Mouse (Mus musculus) heart, embryonic 11.5 days (tissue): ENCODE results near the gene Csad. TPM values are rescaled to one million over a fixed set of nuclear protein-coding genes. Genes with fewer than 3 reads are reported as not detected.

Source experiments
- ATAC-seq: fragments of 200-750 bp; cut with Nextera tagmentation; replicated peaks from 2 replicates; pipeline ENCODE4 v1.8.0; 2017; ENCODE audit warnings: moderate library complexity; ENCODE audit not compliant: insufficient number of reproducible peaks, low FRiP score, low TSS enrichment
- H3K27ac ChIP-seq: fragments of 300-500 bp; sonication (generic); 2 replicates; pipeline ENCODE4 v1.5.1; 2014; ENCODE audit warnings: mild to moderate bottlenecking, low read depth, low read length
- H3K27me3 ChIP-seq: fragments of 300-500 bp; sonication (generic); 2 replicates; pipeline ENCODE4 v1.6.1; 2014; ENCODE audit warnings: mild to moderate bottlenecking, low read length, mixed read lengths; ENCODE audit not compliant: control insufficient read depth, insufficient read depth
- H3K36me3 ChIP-seq: fragments of 300-500 bp; sonication (generic); 2 replicates; pipeline ENCODE4 v1.6.1; 2014; ENCODE audit warnings: mild to moderate bottlenecking, low read length, moderate library complexity, mixed read lengths; ENCODE audit not compliant: control insufficient read depth, insufficient read depth
- H3K4me1 ChIP-seq: fragments of 300-500 bp; sonication (generic); 2 replicates; pipeline ENCODE4 v1.6.1; 2014; ENCODE audit warnings: low read length; ENCODE audit not compliant: control insufficient read depth, insufficient read depth
- H3K4me2 ChIP-seq: fragments of 300-500 bp; sonication (generic); 2 replicates; pipeline ENCODE4 v1.6.1; 2014; ENCODE audit warnings: mild to moderate bottlenecking, moderate library complexity
- H3K4me3 ChIP-seq: fragments of 300-500 bp; sonication (generic); 2 replicates; pipeline ENCODE4 v1.5.1; 2014; ENCODE audit warnings: low read depth, low read length
- H3K9ac ChIP-seq: fragments of 300-500 bp; sonication (generic); 2 replicates; pipeline ENCODE4 v1.6.1; 2014; ENCODE audit warnings: mild to moderate bottlenecking, low read depth, low read length, moderate library complexity
- H3K9me3 ChIP-seq: fragments of 300-500 bp; sonication (generic); replicated peaks from 2 replicates; pipeline ENCODE4 v1.6.1; 2016; ENCODE audit warnings: low read length; ENCODE audit not compliant: control insufficient read depth
- WGBS: fragments of 180-500 bp; shearing (Covaris S2); extraction: QIAGEN DNeasy Blood & Tissue Kit; methylation state at CpG from one replicate; pipeline ENCODE4 v1.1.7; 2014; ENCODE audit not compliant: insufficient replicate concordance; 5-methylcytosine and 5-hydroxymethylcytosine counted together
- polyA plus RNA-seq: library from polyadenylated mRNA; unstranded; fragments of >200 nt; fragmentation: Nextera tagmentation; extraction: Ambion mirVana; gene quantifications from 2 replicates; pipeline ENCODE4 v1.2.1, GENCODE M21; 2014

Csad gene
- polyA plus RNA-seq, result 31.3 and 33.4 TPM in 2 replicates

DNA sequence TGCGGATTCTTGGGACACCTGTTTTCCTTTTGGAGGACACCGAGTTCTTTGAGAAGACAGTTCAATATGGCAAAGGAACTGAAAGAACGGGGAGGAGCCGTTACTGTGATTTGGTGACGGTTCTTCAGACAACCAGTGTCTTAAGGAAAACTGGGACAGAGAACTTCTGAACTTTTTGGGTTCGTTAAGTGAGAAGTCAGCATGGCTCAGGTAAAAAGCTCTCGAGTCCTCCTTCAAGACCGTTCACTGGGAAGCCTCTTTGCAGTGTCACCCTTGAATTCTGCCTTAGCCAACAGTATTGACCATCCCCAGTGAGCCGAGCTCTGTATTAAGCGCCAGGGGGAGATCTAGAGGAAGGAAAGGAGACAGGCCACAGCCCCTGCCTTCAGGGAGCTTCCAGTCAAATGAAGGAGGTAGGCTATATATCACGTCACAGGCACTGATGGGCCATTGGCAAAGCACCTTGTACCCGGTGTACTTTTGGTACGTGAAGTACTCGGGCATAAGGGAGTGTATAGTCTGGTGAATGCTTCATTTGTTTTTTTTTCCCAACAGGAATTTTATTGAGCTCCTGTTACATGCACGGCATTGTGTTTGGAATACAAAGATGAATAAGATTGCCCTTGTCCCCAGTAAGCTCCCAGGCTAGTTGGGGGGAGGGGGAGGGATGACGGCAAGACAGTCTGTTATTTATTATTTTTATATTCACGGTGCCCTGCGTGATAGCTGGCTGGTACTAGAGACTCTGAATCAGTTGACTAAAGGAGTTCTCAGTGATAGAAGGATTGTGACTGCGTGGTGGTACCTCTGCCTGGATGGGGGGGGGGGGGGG is at the start of gene Csad:
Gene Csad, minus strand, starts transcription at position 51 of the 832 bp plus-strand sequence.
- WGBS, result 67% methylated on average over 19 of the region's 19 CpGs
- H3K27me3 ChIP-seq, result no peaks in the 10 kb centered on the region
- peaks cover 24% of the 10 kb centered on the region for H3K4me1 ChIP-seq
- H3K4me3 ChIP-seq, result peak within 1 kb of the TSS; percentile 85
- peak within 1 kb of the TSS; percentile 89 for H3K4me2 ChIP-seq
- H3K27ac ChIP-seq, result peak within 1 kb of the TSS; percentile 99
- no peak for ATAC-seq
- H3K9me3 ChIP-seq, result no peaks in the 10 kb centered on the region
- H3K9ac ChIP-seq, result peak within 1 kb of the TSS; percentile 93
- peaks cover 12% of the 10 kb centered on the region for H3K36me3 ChIP-seq

DNA sequence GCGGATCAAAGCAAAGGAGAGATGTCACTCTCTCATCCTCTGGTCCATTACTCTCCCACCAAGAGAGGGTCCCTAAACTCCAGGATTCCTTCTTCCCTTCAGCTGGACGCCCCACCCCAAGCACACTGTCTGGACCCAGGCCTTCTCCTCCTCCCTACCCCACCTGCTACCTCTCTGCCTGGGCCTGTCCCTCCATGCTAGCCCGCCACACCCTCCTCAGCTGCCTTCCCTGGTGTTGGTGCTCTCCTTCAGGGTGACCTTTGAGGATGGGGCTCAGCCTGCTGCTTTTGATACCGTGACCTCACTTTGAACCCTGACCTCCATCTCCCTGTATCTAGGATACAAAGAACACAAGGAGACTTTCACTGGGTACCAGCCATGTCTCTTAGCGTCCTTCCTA is 46.0 kb upstream of the Csad start:
- H3K27me3 ChIP-seq, result peaks cover 28% of the 10 kb centered on the region
- ATAC-seq, result no peak
- H3K4me1 ChIP-seq, result peaks cover 21% of the 10 kb centered on the region; the same call in 1 of the 2 replicates

GRCm38 (mm10) chr15:102249967-102250366 is 45.4 kb upstream of the Csad start:
- 46% methylated on average over 9 of the region's 9 CpGs for WGBS
- H3K4me3 ChIP-seq, result peak overlapping the region; percentile 23; the same call in 1 of the 2 replicates
- H3K4me2 ChIP-seq, result peak overlapping the region; percentile 93
- peaks cover 31% of the 10 kb centered on the region for H3K27me3 ChIP-seq
- H3K27ac ChIP-seq, result peak overlapping the region; percentile 60
- no peak for ATAC-seq
- no peaks in the 10 kb centered on the region for H3K9me3 ChIP-seq
- peaks cover 23% of the 10 kb centered on the region; the same call in 1 of the 2 replicates for H3K4me1 ChIP-seq
- no peaks in the 10 kb centered on the region for H3K36me3 ChIP-seq
- 0 out of 2 replicates have a peak overlapping the region, but pooled peaks have one; percentile 44 for H3K9ac ChIP-seq

More for the DNA sequence above, 46.0 kb upstream of the Csad start:
- H3K9ac ChIP-seq, result no peak overlapping the region
- H3K36me3 ChIP-seq, result no peaks in the 10 kb centered on the region
- H3K4me2 ChIP-seq, result no peak overlapping the region
- H3K9me3 ChIP-seq, result no peaks in the 10 kb centered on the region
- WGBS, result 65% methylated on average over 5 of the region's 5 CpGs
- no peak overlapping the region for H3K27ac ChIP-seq
- no peak overlapping the region for H3K4me3 ChIP-seq

DNA sequence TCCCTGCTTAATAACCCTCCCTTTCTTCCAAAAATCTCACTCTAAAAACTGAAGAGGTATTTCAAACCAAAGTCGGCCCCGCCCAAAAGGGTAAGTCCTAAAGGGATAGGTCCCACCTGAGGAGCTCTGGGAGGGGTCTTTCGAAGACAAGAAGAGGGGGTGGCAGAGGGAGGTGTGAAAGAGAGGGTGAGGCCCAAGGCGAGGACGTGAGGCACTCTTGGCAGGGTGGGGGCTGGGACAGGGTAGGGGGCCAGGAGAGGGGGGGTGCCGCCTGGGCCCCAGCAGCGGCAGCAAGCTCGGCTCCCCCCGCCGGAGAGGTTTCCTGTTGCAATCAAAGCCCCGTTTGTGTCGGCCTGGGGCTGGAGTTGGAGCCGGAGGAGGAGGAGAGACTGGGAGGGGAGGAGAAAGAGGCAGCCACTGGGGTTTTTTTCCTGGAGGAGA is 44.7 kb upstream of the Csad start:
- H3K9me3 ChIP-seq, result no peaks in the 10 kb centered on the region
- H3K9ac ChIP-seq, result peak overlapping the region; percentile 44; the same call in 1 of the 2 replicates
- WGBS, result 5% methylated on average over 11 of the region's 13 CpGs
- peaks cover 25% of the 10 kb centered on the region for H3K4me1 ChIP-seq
- H3K27ac ChIP-seq, result peak overlapping the region; percentile 60
- H3K4me3 ChIP-seq, result peak overlapping the region; percentile 23
- H3K36me3 ChIP-seq, result no peaks in the 10 kb centered on the region
- H3K4me2 ChIP-seq, result peak overlapping the region; percentile 93
- no peak for ATAC-seq
- peaks cover 38% of the 10 kb centered on the region for H3K27me3 ChIP-seq

- peaks cover 29% of the 10 kb centered on the region for H3K4me1 ChIP-seq
- H3K36me3 ChIP-seq, result no peaks in the 10 kb centered on the region
- H3K4me2 ChIP-seq, result peak overlapping the region; percentile 93
- 5% methylated on average over 1 of the region's 3 CpGs for WGBS
- no peak overlapping the region for H3K9ac ChIP-seq
- no peak overlapping the region for H3K4me3 ChIP-seq
- no peaks in the 10 kb centered on the region for H3K9me3 ChIP-seq
- no peak for ATAC-seq
- H3K27me3 ChIP-seq, result peaks cover 38% of the 10 kb centered on the region
- H3K27ac ChIP-seq, result peak overlapping the region; percentile 90; the same call in 1 of the 2 replicates
Observed at GRCm38 (mm10) chr15:102248812-102249191, 44.3 kb upstream of the Csad start.

DNA sequence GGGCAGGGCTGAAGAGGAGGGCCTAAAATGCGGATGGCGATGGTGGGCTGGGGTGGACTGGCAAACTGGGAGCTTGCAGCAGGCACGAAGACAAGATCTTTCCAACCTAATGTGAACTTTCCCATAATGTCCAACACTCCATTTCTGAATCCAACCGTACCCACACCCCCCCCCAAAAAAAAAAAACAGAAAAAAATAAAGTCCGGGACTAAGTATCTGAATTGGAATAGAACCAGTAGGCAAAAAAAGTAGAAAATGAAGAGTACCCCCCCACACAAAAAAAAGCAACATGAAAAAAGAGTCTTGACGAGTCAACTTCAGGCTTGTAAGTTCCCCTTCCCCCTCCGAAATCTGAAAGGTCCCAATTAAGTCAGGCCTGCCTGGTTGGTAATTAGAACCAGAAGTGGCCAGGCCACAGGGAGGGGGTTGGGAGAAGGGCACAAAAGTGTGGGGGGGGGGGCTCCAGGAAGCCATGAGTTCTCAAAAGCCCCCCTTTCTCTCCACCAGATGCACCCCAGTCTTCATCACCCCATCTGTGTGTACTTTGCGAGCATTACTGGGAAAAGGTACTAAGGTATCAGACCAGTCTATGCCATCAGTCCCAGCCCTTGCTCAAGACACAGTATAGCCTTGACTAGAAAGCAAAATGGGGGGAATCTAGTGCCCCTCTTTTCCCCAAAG is 43.7 kb upstream of the Csad start:
- Histone ChIP-seq H3K9ac (peak overlapping the region; percentile 66; the same call in 1 of the 2 replicates), H3K4me2 (peak overlapping the region; percentile 93), H3K27ac (peak overlapping the region; percentile 90), H3K4me3 (peak overlapping the region; percentile 59), H3K4me1 (peaks cover 34% of the 10 kb centered on the region), H3K27me3 (peaks cover 43% of the 10 kb centered on the region), H3K36me3 (no peaks in the 10 kb centered on the region), H3K9me3 (no peaks in the 10 kb centered on the region)
- ATAC-seq, result no peak
- 6% methylated on average over 8 of the region's 8 CpGs for WGBS

GRCm38 (mm10) chr15:102247252-102248130 is 43.0 kb upstream of the Csad start:
- peaks cover 50% of the 10 kb centered on the region for H3K27me3 ChIP-seq
- H3K4me1 ChIP-seq, result peaks cover 38% of the 10 kb centered on the region

GRCm38 (mm10) chr15:102246866-102247251 is 42.3 kb upstream of the Csad start:
- no peaks in the 10 kb centered on the region for H3K36me3 ChIP-seq
- H3K9ac ChIP-seq, result peak overlapping the region; percentile 66
- ATAC-seq, result peak; percentile 53
- 0% methylated on average over 29 of the region's 35 CpGs for WGBS
- peaks cover 39% of the 10 kb centered on the region for H3K4me1 ChIP-seq
- peak overlapping the region; percentile 90 for H3K27ac ChIP-seq
- peak overlapping the region; percentile 93 for H3K4me2 ChIP-seq
- H3K27me3 ChIP-seq, result peaks cover 51% of the 10 kb centered on the region
- peak overlapping the region; percentile 59 for H3K4me3 ChIP-seq
- no peaks in the 10 kb centered on the region for H3K9me3 ChIP-seq

More at GRCm38 (mm10) chr15:102247252-102248130, 43.0 kb upstream of the Csad start:
- Histone ChIP-seq H3K36me3 (no peaks in the 10 kb centered on the region), H3K27ac (peak overlapping the region; percentile 90), H3K9ac (peak overlapping the region; percentile 66), H3K4me3 (peak overlapping the region; percentile 59), H3K4me2 (peak overlapping the region; percentile 93), H3K9me3 (no peaks in the 10 kb centered on the region)
- under 1% methylated on average over 55 of the region's 65 CpGs for WGBS
- peak; percentile 47 for ATAC-seq
